Mouse (Mus musculus) embryonic fibroblast, embryonic 13.5 days (primary cell): ENCODE results near the gene Gpc2. TPM values are rescaled to one million over a fixed set of nuclear protein-coding genes. Genes with fewer than 3 reads are reported as not detected.

ENCODE experiments used
- H3K27ac ChIP-seq: 2 replicates; pipeline ENCODE4 v1.5.1; 2012; ENCODE audit warnings: low read length, control low read depth, inconsistent platforms; ENCODE audit not compliant: insufficient read depth
- H3K4me1 ChIP-seq: 2 replicates; pipeline ENCODE4 v1.6.1; 2011; ENCODE audit warnings: low read length; ENCODE audit not compliant: control insufficient read depth, insufficient read depth
- H3K4me3 ChIP-seq: 2 replicates; pipeline ENCODE4 v1.5.1; 2011; ENCODE audit warnings: mild to moderate bottlenecking, control low read depth, low read length; ENCODE audit not compliant: insufficient read depth
- CTCF ChIP-seq: IDR thresholded peaks from 2 replicates; pipeline ENCODE4 v1.5.1; 2011; ENCODE audit warnings: mild to moderate bottlenecking, control low read depth, low read length, moderate library complexity, borderline replicate concordance; ENCODE audit not compliant: insufficient read depth
- POLR2A ChIP-seq: IDR thresholded peaks from 2 replicates; pipeline ENCODE4 v1.6.1; 2011; ENCODE audit warnings: low read depth, mild to moderate bottlenecking, control low read depth, low read length, moderate library complexity
- polyA plus RNA-seq: library from polyadenylated mRNA; stranded (reverse); fragments of >200 nt; gene quantifications from 2 replicates; pipeline ENCODE4 v1.2.4, GENCODE M21; 2011; ENCODE audit warnings: low read depth; ENCODE audit not compliant: missing spikeins, insufficient read length

The Gpc2 gene
- polyA plus RNA-seq, 1 experiment, result 20.1 TPM

DNA sequence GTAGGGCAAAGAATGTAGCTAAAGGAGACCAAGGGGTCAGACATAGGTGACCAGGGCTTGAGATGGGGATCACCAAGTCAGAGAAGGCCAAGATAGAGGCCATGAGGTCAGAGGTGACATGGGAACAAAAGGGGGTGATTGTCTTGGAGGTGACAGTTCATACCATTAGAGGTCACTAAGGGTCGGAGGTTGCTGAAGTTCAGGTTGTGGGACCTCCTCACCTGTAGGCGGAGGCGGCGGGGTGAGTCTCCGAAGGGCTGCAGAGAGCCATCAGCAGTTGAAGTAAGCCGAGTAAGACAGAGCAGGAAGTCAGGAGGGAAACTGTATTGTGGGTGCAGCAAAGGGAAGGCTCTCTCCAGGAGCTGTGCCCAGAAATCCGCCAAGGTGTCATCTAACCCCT lies 1.8 kb downstream of the Gpc2 start:
- Histone ChIP-seq H3K4me1 (no peaks in the 10 kb centered on the region; the same call in 1 of the 2 replicates), H3K27ac (no peak overlapping the region), H3K4me3 (no peak overlapping the region)
- TF ChIP-seq POLR2A (no peak), CTCF (no peak)

DNA sequence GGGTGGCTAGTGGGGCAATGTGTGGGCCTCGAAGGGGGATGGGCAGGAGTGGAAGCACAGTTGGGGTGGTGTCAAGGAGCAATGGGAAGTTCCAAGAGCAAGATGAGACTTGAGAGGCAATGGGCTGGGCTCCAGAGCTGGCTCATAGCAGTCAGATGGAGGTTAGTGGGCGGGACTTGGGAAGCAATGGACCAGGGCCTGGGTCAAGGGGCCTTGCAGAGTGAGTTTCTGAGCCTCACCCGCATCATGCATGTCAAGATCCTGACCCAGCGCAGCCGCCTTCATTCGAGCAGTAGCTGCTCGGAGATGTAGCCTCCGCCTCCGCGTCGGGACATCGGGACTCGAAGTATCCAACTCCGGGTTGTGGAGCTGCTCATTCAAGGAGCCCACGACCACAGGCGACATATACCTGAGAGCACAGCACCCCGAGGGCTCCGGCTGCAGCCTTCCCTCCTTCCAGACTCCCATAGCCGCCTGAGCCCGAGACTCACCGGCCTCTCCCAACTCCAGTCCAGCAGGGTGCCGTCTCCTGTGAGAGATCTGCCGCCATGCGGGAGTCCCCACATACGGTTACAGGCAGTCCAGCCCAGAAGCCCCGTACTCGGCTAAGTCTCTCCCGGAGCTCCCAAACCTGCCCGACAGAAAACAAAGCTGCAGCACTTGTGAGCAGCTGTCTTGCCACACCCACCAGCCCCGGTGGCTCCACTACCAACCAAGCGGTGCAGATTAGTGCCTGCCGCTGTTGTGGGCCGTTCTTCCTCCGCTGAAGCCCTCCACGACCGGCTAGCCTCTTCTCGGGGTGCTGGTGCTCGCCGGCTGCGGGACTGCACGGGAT lies 4.4 kb downstream of the Gpc2 start:
- TF ChIP-seq CTCF (no peak), POLR2A (no peak)
- H3K4me3 ChIP-seq, result no peak overlapping the region
- H3K4me1 ChIP-seq, result peaks cover 2% of the 10 kb centered on the region; the same call in 1 of the 2 replicates
- no peak overlapping the region for H3K27ac ChIP-seq

DNA sequence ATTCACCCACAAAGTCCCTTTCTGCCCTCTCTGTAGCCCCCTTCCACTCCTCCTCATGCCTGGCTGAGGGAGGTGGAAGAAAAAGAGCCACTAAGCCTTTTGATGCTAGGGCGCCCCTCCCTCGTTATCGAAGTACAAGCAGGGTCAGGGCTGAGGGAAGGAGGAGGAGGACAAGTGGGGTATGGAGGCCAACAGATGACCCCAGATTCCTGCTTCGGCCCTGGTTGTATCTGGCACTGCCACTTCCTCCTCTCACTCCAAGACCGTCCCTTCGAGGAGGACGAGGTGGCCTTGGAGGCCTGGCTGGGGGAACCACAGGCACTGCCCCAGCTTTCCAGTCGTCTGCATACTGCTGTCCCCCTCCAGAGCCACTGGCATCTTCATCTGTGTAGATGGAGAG lies 5.6 kb downstream of the Gpc2 start:
- Histone ChIP-seq H3K4me3 (no peak overlapping the region), H3K4me1 (peaks cover 2% of the 10 kb centered on the region; the same call in 1 of the 2 replicates), H3K27ac (no peak overlapping the region)
- TF ChIP-seq CTCF, result no peak
- TF ChIP-seq POLR2A, result no peak

DNA sequence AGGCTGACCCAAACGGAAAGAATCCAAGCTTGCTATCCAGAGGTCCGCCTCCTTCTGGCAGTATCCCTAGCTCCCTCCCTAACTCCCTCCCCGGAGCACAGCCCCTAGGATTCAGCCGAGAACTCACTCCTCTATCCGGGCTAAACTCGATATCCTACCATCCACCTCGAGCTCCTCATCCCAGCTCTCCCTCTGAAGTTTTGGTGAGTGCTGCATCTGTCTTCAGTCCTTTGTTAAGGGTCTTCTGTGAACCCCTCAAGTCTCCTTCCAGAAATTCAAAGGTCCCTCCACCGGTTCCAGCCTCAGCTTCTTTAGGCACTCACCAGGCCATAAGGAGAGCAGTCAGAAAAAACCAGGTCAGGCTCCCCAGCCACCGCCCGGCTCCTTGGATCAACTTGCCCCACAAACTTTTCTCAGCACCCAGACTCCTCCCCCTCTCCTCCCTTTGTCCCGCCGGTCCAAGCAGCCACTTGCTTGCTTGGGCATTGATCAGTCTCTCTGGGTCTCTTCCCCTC lies 7.3 kb downstream of the Gpc2 start, which contains the start of gene Gal3st4:
TSS of gene Gal3st4 (minus strand) at position 432 of the 515 bp plus-strand sequence.
- Histone ChIP-seq H3K4me1 (0 out of 2 replicates have a peak, but pooled peaks cover 2% of the 10 kb centered on the region), H3K4me3 (peak within 1 kb of the TSS; percentile 28), H3K27ac (peak within 1 kb of the TSS; percentile 88)
- TF ChIP-seq CTCF (no peak), POLR2A (peak; percentile 76)

DNA sequence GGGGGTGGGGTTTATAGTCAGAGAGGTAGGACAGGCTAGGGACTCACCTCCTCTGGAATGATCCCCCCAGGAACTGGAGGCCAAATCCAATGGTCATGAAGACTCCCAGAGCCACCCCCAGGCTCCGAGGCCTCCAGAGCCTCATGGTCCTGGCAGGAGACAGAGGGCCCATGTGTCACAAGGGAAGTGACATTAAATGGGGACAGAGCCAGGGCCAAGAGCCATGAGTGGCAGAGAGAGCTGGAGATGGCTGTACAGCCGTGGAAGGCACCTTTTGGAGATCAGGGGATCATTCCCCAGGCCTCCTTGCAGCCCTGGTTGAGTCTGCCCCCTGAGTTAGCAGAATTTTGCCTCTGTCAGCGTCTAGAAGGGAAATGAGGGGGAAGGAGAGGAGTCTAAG lies 8.6 kb downstream of the Gpc2 start:
- TF ChIP-seq POLR2A, result no peak
- H3K4me1 ChIP-seq, result 0 out of 2 replicates have a peak, but pooled peaks cover 2% of the 10 kb centered on the region
- H3K4me3 ChIP-seq, result no peak overlapping the region
- no peak overlapping the region for H3K27ac ChIP-seq

DNA sequence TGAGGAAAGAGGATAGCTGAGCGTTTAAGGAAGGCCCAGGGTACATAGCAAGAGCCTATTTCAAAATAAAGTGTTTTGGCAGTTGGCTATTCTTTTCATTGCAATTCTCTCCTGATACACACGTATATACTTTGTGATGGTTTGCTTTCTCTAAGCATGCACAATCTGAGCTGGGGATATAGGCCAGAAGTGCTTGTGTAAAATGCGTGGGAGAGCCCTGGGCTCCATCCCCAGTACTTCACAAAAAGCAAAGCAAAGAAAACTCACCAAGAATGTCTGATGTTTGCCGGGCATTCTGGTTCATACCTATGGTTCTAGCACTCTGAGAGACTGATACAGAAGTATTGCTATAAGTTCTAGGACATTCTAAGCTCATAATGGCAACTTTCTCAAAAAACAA lies 10.8 kb downstream of the Gpc2 start:
- TF ChIP-seq POLR2A, result no peak
- no peak for TF ChIP-seq CTCF
- Histone ChIP-seq H3K27ac (no peak overlapping the region), H3K4me1 (0 out of 2 replicates have a peak, but pooled peaks cover 2% of the 10 kb centered on the region), H3K4me3 (no peak overlapping the region)

DNA sequence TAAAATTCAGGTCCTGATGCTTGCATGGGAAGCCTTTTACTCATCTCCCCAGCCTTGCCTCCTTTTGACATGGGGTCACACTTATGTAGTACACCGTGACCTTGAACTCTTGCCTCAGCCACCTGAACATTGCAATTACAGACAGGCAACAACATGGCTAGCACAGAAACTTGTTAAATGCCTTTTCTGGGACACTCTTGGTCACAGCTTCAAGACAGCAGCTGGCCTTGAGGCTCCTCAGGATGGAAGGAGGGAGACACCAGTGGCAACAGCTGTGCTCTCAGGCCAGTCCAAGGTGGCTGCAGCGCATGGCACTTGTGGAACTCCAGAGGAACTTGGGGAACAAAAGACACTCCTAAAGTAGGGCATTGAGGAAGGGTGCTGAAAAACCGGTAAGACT lies 12.7 kb downstream of the Gpc2 start:
- Histone ChIP-seq H3K4me3 (no peak overlapping the region), H3K4me1 (peaks cover 6% of the 10 kb centered on the region), H3K27ac (no peak overlapping the region)
- TF ChIP-seq POLR2A, result no peak
- TF ChIP-seq CTCF, result no peak

DNA sequence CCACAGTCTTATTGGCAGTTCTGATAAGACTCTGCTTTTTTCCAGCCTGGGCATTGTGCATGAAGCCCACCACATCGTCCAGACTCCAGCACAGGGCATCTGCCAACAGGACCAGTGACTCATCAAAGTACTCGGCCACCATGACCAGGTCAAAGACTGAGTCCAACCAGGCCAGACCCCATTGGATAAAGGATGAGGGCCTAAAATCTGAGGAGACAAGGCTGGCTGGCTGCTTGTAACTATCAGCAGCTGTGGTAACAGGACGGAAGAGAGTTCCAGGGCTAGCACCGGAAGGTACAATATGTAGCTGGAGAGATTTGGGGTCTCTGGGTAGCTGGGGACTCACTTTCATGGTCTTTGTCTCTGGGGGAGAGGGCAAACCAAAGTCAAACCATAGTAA lies 14.1 kb downstream of the Gpc2 start:
- peaks cover 3% of the 10 kb centered on the region for H3K4me1 ChIP-seq
- TF ChIP-seq CTCF (no peak), POLR2A (no peak)
- no peak overlapping the region for H3K27ac ChIP-seq

DNA sequence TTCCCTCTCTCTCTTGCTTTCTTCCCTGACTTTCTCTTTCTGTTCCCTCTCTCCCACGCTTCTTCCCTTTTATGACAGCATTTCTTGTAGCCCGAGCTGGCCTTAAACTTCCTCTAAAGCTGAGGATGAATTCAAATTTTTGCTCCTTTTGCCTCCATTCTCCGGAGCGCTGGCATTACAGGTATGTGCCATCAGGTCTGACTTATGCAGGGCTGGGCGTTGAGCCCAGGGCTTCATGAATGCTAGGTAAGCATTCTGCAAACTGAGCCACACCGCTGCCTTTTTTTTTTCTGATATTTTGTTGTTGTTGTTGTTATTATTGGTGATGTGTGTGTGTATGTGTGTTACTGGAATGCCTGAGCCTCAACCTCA lies 15.6 kb downstream of the Gpc2 start:
- no peak for TF ChIP-seq CTCF
- no peak for TF ChIP-seq POLR2A
- H3K4me3 ChIP-seq, result peak overlapping the region; percentile 64
- peaks cover 3% of the 10 kb centered on the region for H3K4me1 ChIP-seq
- H3K27ac ChIP-seq, result 0 out of 2 replicates have a peak overlapping the region, but pooled peaks have one; percentile 14

More for the DNA sequence above, 14.1 kb downstream of the Gpc2 start:
- H3K4me3 ChIP-seq, result no peak overlapping the region
